Mouse (Mus musculus) layer of hippocampus, postnatal 10 days (tissue): ENCODE data around the gene Tstd1. TPM values are rescaled to one million over a fixed set of nuclear protein-coding genes. Genes with fewer than 3 reads are reported as not detected.
A peak's percentile ranks its signal among the peaks of the same experiment; 100 is the strongest.

Experiments
- DNase-seq, 2 experiments: peaks; one replicate each; pipeline ENCODE4 v3.0.0; 2021; ENCODE audit warnings: low spot score in 2 of 2
- total RNA-seq, 2 experiments: library from RNA; stranded (reverse); gene quantifications; 2 replicates each; pipeline ENCODE4 v1.2.3; 2021

The Tstd1 gene
- total RNA-seq, 2 experiments from 2014 or later = 2.1 to 3.5 TPM

DNA sequence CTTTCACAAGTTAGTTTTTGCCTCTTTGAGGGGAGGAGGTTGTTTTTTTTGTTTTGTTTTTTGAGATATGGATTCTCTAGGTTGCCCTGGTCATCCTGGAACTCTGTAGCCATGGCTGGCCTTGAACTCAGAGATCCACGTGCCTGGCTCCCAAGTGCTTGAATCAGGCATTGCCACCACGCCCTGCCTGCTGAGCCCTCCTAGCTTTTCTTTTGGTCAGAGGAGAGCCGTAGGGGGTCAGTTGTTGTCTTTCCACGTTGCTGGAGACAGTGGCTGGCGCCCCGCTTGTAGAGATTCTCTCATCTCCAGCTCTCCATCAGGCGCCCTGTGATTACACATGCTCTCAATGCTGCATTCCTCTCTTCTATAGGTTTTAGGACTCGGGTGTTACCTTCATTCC lies 5.1 kb upstream of the Tstd1 start:
- DNase-seq = no peak

DNA sequence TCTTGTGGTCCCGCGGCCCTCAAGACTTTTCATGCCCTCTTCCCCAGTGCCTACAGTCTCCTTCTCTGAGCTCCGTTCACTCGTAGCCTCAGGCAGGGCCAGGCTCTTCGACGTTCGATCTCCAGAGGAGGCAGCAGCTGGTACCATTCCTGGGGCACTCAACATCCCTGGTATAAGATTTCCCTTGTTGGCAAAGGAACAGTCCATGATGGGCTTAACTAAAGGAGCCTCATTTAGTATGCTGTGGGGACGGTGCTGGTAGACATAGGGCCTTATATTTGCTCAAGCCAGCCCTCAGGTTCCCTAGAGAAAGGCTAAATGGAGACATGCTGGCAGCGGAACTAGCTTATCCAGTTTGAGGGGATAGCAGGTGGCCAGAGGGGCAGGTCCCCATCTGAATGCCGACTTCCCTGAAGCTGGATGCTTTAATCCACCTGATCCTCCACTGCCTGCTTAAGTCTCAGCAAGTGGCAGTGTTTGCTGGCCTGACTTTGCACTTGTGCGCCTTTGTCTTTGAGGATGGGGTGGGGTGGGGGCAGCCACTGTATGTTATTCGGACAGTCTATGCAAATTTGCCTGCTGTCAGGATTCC lies 715 bp downstream of the Tstd1 start:
- no peak for DNase-seq

DNA sequence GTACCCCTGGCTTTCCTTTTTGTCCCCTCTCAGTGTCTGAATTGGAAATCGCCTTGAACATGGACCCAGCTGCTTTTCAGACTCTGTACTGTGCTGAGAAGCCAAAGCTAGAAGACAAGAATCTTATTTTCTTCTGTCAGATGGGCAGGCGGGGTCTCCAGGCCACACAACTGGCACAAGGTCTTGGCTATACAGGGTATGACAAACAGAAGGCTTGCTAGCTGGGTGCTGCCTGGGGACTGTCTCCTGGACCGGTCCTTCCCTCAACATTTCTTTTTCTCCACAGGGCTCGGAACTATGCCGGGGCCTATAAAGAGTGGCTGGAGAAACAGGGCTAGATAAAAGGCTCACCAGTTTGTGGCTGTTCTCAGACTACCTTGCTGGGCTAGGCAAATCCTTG lies 1.2 kb downstream of the Tstd1 start:
- DNase-seq = no peak

DNA sequence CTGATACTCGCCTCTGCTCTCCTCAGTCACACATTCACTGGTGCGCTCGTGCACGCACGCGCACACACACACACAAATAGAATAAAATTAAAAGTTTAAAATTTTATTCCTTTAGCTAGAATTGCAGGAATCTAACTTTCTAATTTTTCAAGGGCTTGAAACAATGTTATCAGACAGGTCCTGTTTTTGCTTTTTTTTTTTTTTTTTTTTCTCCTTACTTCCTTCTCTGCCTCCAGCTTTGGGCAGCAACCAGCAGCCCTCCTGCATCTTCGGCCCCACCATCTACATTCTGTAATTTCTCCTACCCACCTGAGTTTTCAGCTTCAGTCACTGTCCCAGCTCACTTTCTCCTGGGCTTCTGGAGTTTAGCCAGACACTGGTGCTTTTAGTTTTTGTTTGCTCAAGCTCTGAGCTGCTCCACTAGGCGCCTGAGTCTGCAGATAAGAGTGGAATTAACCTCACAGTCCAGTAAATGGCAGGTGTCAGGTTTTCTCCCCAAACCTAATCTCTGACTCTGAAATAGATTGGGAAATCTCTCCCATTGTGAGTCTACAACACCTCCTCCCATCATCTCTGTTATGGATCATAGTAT lies 3.9 kb downstream of the Tstd1 start:
- no peak for DNase-seq

DNA sequence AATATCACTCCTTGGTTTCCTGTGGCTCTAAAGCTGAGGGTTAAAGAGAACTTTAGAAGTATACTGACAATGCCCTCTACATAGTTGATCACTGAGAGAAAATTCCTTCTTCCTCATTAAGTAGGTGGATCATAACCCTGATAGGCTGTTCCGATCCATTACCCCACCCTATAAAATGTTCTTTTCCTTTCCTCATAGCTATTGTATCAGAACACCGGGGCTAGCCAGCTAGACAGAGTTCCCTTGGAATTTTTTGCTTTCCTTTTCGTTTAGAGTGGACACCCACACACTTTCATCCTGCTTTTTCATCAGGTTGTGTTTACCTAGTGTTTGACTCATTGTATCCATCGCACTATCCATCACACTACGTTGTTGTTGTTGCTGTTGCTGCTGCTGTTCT lies 6.0 kb downstream of the Tstd1 start:
- DNase-seq = no peak

DNA sequence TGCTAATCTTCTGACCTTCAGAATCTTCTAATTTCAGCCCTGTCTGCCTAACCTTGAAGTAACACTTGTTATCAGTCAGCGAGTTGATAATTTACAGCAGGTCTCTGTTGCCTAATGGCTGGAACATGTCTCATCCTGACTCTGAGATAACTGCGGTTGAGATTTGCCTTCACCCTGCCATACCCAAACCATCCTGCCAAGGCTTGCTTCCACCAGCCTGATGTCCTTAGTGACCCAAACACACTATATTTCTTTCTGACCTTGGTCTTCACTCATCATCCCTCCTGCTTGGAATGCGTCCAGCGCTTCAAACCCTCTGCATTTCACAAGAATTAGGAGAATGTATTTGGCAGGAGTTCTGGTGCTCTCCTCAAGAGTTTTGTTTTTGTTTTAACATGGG lies 6.5 kb downstream of the Tstd1 start:
- no peak for DNase-seq

DNA sequence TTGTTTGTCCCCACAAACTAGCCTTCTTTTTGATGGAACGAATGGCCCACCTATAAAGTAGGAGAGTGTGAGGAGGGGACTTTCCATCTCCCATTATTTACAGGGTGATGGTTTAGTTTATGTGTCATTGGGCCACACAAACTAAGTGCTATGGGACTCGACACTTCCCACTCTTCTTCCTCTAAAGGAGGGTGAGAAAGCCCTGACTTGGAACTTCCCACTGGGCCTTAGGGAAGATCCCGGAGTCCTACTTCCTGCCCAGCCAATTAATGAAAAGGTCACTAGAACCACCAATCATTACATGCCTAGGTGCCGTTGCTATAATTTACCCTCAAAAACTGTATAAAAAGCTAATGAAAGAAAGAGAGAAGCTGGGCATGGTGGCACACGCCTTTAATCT lies 13.5 kb downstream of the Tstd1 start:
- DNase-seq = no peak

DNA sequence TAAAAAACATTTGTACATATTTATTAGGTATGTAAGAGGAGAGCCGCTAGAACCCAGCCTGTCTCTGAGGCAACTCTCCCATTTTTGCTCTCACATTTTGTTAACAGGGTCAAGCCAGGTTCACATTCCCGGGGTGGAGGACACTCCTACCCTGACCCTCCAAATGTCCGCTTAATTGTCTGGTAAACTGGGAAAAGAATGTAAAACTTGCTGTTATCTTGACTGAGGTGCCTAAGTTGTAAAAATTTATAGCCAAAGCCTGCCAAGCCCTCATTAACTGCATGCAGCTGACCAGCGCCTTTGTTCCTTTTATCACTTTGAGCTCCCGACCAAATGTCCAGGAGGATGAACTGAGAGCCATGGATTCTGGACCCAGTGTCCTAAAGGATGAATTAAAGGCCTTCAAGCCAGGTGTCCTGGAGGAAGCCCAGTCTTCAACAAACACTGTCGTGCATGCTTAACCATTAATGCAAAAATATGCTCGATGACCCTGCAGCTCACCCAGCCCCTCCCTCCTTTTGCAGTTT lies 16.7 kb downstream of the Tstd1 start:
- no peak for DNase-seq

DNA sequence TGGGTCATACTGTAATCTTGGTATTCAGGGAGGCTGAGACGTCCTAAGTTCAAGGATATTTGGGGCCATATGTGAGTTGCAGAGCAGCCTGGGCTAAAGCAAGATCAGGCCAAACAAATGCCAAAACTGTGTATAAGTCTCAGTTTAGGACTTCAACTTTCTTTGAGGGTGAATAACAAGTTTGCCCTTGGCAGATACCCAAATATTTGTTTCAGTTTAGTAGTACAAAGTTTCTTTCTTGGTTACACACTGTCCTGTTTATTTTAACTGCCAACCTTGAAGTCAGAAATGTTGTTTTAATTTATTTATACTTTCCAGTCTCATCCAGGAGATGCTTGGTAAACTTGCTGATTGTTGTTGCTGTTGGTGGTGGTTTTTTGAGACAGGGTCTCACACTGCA lies 17.3 kb downstream of the Tstd1 start:
- DNase-seq = no peak

DNA sequence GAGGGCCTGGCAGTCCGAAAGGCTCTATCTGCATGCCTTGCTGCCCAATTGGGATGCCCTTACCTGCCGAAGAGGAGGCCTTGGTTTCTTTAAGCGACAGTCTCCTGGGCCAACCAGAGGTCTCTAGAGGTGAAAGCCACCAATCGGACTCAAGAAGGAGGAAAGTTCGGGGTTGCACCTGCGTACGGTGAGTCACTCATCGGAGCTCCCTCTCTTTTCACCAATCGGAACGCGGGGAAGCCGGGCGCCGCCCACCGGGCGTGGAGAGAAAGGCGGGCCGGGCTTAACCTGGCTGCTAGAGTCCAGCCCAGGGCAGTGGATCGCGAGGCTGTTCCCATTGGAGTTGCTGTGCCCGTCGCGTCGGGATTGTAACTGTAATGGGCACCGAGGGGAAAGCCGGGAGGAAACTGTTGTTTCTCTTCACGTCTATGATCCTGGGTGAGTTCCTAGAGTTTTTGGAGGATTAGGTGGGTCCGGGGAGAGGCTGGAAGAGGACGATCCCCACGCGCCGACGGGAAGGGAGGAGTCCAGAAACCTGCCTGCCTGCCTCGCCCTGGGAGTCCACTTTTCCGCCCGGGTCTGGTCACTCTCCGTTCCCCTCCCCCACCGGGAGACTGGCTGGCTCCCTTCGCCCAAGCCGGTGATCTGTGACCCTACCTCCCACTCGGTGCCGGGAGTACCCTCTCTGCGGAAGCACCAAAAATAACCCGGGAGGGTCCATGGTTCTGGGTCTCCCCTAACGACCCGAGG lies 18.8 kb downstream of the Tstd1 start, which contains the start of gene F11r:
Gene F11r (plus strand): TSS at position 272 of the 750 bp plus-strand sequence.
- DNase-seq = peak; percentile 28 to 46

DNA sequence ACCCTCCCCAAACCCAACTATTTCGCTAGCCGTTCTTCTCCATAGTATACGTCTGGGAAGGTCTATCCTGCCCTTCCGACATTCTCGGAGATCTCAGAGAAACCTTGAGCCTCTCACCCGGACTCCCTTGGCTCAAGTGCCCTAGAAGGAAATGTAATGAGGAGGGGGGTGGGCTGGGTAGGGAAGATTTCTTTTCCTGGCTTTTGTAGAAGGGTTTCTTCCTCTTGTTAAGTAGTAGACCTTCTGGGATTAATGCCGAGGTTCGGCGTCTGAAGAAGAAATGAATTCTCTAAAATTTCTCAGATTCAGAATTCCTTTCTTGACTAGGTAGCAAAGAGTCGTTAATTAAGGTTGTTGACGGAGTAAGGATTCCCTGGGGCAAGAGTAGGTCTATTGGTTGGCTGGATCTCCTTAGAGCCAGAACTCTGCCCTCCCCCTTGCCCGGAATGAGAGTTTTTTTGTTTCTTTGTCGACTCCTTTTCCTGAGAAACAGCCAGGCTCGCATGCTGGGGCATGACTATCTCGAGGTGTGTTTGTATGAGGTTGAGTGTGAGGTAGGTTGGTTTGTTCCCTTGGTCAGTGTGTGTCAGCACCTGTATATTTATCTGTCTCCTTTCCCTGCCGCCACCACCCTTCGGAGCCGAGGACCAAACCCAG lies 19.5 kb downstream of the Tstd1 start:
- DNase-seq = no peak

DNA sequence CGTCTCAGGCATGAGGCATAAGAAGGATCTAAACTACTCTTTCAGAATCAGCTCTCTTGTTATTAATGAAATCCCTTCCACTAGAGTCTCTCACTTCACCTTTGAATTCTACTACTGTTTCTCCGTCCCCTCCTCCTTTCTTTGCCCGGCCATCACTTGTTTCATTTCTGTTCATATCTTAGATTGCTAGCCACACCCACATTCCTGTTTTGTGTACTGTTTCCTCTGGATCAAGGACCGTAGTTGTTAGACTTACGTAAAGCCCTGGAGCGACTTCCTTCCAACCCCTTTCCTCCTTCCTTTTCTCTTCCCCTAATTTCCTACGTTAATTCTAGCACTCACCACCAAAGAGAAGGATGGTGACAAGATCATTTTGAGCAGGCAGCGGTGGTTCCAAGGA lies 20.4 kb downstream of the Tstd1 start:
- DNase-seq = no peak

DNA sequence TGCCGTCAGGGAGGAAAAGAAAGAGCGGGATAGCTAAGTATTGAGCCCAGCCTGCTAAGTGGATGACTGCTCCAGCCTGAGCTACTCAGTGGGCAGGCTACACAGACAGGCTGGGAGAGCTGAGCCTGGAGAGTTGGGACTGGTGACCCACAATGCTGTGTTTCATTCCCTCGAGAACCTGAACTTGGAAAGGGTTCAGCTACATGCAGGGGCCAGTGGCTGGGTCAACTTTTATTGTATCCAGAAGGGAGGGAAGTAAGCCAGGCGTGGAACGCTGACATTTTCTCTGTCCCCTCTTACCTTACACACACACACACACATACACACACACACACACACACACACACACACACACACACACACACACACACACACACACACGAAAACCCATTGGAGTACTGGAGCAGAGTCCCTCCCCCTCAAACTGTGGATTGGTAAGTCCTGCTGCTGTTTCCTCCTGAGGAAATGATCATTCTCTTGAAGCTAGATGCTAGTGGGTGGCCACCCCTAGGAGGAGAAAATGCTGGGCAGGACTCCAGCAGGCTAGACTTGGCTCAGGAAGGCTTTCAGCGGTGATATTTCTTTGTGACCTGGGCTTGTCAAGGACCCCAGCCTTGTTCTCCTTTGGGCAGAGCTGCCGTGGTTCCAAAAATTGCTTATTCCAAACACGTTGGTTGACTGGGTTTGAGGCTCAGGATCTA lies 21.5 kb downstream of the Tstd1 start:
- DNase-seq = peak; percentile 19 to 31

DNA sequence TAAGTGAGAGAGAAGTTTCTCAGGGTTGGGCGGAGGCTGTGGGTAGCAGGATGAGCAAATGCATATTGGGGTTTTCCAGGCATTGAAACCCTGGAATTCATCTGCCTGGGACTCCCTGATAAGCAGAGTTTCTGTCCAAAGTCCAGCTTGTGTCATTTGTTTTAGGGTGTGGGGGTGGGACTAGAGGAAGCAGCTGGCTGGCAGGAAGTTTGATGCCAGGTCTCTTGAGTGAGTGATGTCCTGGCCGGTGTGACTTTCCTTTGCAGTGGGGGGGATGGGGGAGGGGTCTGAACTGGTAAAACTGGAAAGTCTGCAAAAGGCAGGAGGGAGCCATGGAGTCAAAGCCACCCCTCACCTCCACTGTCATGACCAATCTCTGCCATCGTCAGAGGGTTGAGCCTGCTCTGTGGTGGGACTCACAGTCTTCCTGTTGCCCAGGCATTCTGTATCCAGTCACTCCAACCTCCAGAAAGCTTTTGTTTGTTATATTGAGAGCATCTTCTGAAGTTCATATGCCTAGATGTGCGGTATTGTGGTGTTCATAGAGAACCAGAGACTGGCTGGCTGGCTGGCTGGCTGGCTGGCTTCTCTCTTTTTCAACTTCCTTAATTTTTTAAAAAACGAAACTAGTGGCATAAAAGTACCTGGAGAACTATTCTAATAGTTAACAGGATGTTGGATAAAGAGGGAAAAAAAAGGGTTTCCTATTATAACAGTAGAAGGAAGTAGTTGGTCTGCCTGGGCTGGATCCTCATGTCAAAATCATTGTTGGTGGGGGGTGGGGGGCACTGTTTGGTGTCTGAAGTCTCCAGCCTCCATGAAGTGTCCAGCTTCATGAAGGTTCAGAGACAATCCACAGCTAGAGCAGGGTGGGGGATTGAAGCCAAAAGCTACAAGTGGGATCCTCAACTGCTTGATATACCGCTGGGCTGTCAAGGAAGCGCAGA lies 23.1 kb downstream of the Tstd1 start:
- DNase-seq = no peak

DNA sequence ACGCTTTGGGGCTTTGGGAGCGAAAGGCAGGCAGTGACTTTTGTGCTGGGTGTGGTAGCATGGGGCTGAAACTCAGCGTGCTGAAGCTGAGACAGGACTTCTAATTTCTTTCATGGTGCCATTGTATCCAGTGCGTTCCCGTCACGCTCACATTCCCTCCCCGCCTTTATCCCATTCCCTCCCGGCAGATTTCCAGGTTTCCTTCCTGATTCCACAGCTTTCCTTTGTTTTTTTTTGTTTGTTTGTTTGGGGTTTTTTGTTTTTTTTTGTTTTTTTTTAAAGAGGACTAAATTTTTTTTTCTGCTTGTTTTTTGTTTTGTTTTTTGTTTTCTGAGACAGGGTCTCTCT lies 23.7 kb downstream of the Tstd1 start:
- no peak for DNase-seq

DNA sequence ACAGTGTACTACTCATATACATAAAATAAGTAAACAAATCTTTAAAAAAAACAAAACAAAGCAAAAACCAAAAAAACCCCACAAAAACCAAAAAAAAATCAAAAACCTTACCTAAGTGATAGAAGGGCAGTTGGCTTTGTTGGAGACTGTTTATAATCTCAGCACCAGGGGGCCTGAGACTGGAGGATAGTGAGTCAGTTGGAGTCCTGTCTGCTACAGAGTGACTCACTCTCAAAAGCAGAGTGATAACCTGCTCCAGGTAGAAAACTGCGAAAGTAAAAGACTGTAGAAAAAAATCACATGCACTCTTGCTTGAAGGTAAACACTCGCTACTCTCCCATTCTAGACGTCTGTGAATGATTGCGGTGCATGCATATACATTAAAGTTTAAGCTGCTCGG lies 26.4 kb downstream of the Tstd1 start:
- DNase-seq = no peak

DNA sequence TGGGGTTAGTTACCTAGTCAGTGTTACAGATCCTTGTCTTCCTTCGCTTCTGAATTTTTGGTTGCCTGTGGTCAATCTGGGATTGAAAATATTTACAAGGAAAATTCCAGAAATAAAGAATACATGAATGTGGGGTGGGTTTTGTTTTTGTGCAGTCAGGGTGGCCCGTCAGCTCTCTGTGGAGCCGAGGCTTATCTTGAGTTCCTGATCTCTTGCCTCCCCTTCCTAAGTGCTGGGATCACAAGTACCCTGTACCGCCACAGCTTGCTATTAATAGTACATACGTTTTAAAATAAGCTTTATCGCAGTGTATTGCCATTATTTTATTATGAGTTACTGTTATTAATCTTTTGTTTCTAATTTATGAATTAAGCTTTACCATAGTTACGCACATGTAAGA lies 28.2 kb downstream of the Tstd1 start:
- no peak for DNase-seq

DNA sequence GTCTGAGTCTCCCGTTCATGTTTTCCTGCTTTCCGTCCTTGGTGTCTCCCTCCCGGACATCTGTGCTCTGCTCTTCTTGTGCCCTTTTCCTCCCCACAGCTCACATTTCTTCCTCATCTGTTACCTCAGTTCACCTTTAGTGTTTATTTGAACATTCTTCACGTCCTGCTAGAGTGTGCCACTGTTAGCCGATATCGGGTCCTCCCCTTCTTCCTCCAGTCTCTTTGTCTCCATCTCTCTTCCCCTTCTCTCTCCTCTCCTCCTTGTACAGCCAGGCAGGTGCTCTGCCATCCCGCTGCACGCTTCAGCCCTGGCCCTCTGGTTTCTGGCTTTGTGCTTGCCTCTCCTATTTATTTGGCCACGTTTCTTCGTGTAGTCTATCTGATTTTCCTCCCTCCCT lies 29.0 kb downstream of the Tstd1 start:
- no peak for DNase-seq

DNA sequence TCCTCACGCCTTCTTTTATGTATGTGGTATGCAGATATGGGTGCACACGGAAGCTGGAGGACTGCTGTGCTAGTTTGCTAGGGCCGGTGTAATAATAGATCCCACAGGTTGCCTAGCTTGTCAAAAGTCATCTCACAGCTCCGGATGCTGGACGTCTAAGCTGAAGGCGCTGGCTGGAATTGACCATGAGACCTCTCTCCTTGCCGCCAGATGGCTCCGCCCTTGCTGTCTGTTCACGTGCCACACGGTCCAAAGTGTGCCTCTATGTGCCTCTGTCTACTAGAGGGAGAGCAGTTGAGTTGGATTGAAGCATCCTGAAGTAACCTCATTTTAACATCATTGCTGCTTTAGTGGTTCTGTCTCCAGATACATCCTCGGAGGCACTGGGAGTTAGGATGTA lies 31.4 kb downstream of the Tstd1 start:
- no peak for DNase-seq

DNA sequence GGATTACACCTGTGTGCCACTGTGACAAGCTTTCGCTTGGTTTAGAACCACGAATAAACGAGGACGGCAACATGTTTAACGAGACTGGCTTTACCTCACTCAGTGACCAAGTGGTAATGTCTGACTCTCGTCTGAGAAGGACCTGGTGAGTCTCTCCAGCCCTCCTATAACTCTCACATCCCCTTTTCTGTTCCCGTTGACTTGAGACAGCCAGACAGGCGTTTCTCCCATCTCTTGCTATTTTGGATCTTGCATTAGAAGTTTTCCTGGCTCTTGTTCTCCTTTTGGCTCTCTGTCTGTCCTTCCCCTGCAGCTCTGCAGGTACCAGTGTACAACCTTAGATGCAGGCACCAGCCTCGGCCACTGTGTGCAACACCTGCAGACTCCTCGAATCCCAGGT lies 32.3 kb downstream of the Tstd1 start:
- DNase-seq = no peak
